17 mouse cellular contexts compared by ENCODE assay signal in genomic region chr7:66028766-66029512, GRCm38 (mm10). TPM values are rescaled to one million over a fixed set of nuclear protein-coding genes. Genes with fewer than 3 reads are reported as not detected.
A peak's percentile ranks its signal among the peaks of the same experiment; 100 is the strongest.
DNase-seq lines count a peak whose midpoint lies in the region; ATAC-seq lines count a peak whose summit lies in the region.
"Had no signal": no experiment of that assay in that cellular context is flagged by ENCODE, and none has a peak within 500 bp of the region (broad histone marks: within the 10 kb centered on the region; RNA-seq: fewer than 3 reads in every experiment).

No protein-coding gene starts in this region.

- intact Hi-C loops in gastrocnemius, postnatal 14 days (cut with DNase I; ENCODE audit: low total_unique reads) = no loop called here
- intact Hi-C loops in gastrocnemius, postnatal 36 days (cut with DNase I) = no loop called here

- H3K9me3 ChIP-seq in midbrain, embryonic 11.5 days (ENCODE audit: control insufficient read depth, low read length) = no peaks in the 10 kb centered on the region
- H3K9me3 ChIP-seq in midbrain, embryonic 13.5 days = no peaks in the 10 kb centered on the region
- no peaks in the 10 kb centered on the region for H3K9me3 ChIP-seq in embryonic facial prominence, embryonic 14.5 days (ENCODE audit: control insufficient read depth, low read length)
- H3K9me3 ChIP-seq: forebrain, embryonic 15.5 days; hindbrain, embryonic 10.5 days; liver, embryonic 15.5 days; midbrain, embryonic 12.5 days had no signal

- H3K4me1 ChIP-seq in midbrain, embryonic 11.5 days (ENCODE audit: control insufficient read depth, insufficient read depth, low read length) = no peaks in the 10 kb centered on the region
- H3K4me1 ChIP-seq in midbrain, embryonic 13.5 days (replicated peaks) = no peaks in the 10 kb centered on the region
- peaks cover 10% of the 10 kb centered on the region for H3K4me1 ChIP-seq in embryonic facial prominence, embryonic 14.5 days (ENCODE audit: control insufficient read depth, insufficient read depth, low read length)
- H3K4me1 ChIP-seq: forebrain, embryonic 15.5 days; liver, embryonic 15.5 days; midbrain, embryonic 12.5 days had no signal

- H3K9ac ChIP-seq in midbrain, embryonic 11.5 days (ENCODE audit: low read length) = no peak overlapping the region
- no peak overlapping the region for H3K9ac ChIP-seq in midbrain, embryonic 13.5 days (replicated peaks)
- no peak overlapping the region for H3K9ac ChIP-seq in embryonic facial prominence, embryonic 14.5 days (ENCODE audit: low read depth, low read length)
- H3K9ac ChIP-seq: forebrain, embryonic 15.5 days; liver, embryonic 15.5 days; midbrain, embryonic 12.5 days had no signal

- no peak overlapping the region for H3K4me3 ChIP-seq in midbrain, embryonic 11.5 days (ENCODE audit: low read depth, low read length)
- H3K4me3 ChIP-seq in midbrain, embryonic 13.5 days (replicated peaks) = no peak overlapping the region
- H3K4me3 ChIP-seq in embryonic facial prominence, embryonic 14.5 days (ENCODE audit: low read depth, low read length) = no peak overlapping the region
- H3K4me3 ChIP-seq: forebrain, embryonic 15.5 days; heart, adult 2 months; hindbrain, embryonic 10.5 days; liver, embryonic 15.5 days; midbrain, embryonic 12.5 days had no signal

- peak; percentile 34 for DNase-seq in gastrocnemius, postnatal 14 days
- DNase-seq in gastrocnemius, postnatal 36 days = no peak
- peak; percentile 75 for DNase-seq in midbrain, embryonic 11.5 days (ENCODE audit: low spot score, missing footprints)
- DNase-seq in embryonic facial prominence, embryonic 14.5 days (ENCODE audit: low spot score) = peak; percentile 57
- DNase-seq in lung, postnatal 4 days = peak; percentile 15 to 73
- no peak for DNase-seq in kidney, adult 8-10 months
- DNase-seq in T-cell, adult 2 months (ENCODE audit: low spot score) = no peak
- DNase-seq: adrenal gland, postnatal 25 days; heart, adult 2 months had no signal

- H3K27me3 ChIP-seq in midbrain, embryonic 11.5 days (ENCODE audit: control insufficient read depth, insufficient read depth, low read length) = no peaks in the 10 kb centered on the region
- H3K27me3 ChIP-seq in midbrain, embryonic 13.5 days = no peaks in the 10 kb centered on the region
- H3K27me3 ChIP-seq in embryonic facial prominence, embryonic 14.5 days (replicated peaks; ENCODE audit: control insufficient read depth, insufficient read depth, low read length) = no peaks in the 10 kb centered on the region
- H3K27me3 ChIP-seq: forebrain, embryonic 15.5 days; liver, embryonic 15.5 days; midbrain, embryonic 12.5 days had no signal

- H3K27ac ChIP-seq in midbrain, embryonic 11.5 days (ENCODE audit: low read depth, low read length) = no peak overlapping the region
- H3K27ac ChIP-seq in midbrain, embryonic 13.5 days = no peak overlapping the region
- no peak overlapping the region for H3K27ac ChIP-seq in embryonic facial prominence, embryonic 14.5 days (replicated peaks; ENCODE audit: low read depth, low read length)
- H3K27ac ChIP-seq: forebrain, embryonic 15.5 days; heart, adult 2 months; hindbrain, embryonic 10.5 days; liver, embryonic 15.5 days; midbrain, embryonic 12.5 days had no signal

- no peak overlapping the region for H3K4me2 ChIP-seq in midbrain, embryonic 11.5 days
- H3K4me2 ChIP-seq in midbrain, embryonic 13.5 days (replicated peaks) = no peak overlapping the region
- no peak overlapping the region for H3K4me2 ChIP-seq in embryonic facial prominence, embryonic 14.5 days (ENCODE audit: low read depth, low read length)
- H3K4me2 ChIP-seq: forebrain, embryonic 15.5 days; liver, embryonic 15.5 days; midbrain, embryonic 12.5 days had no signal

- H3K36me3 ChIP-seq in midbrain, embryonic 11.5 days (ENCODE audit: control insufficient read depth, insufficient read depth, low read length) = no peaks in the 10 kb centered on the region
- H3K36me3 ChIP-seq in midbrain, embryonic 13.5 days = no peaks in the 10 kb centered on the region
- H3K36me3 ChIP-seq in embryonic facial prominence, embryonic 14.5 days (ENCODE audit: control insufficient read depth, insufficient read depth, low read length) = no peaks in the 10 kb centered on the region
- H3K36me3 ChIP-seq: forebrain, embryonic 15.5 days; hindbrain, embryonic 10.5 days; liver, embryonic 15.5 days; midbrain, embryonic 12.5 days had no signal

- WGBS in midbrain, embryonic 11.5 days = 67% methylated on average over 6 of the region's 6 CpGs
- 70% methylated on average over 6 of the region's 6 CpGs for WGBS in midbrain, embryonic 13.5 days
- 29% methylated on average over 6 of the region's 6 CpGs for WGBS in embryonic facial prominence, embryonic 14.5 days

- no peak for ATAC-seq in midbrain, embryonic 11.5 days (ENCODE audit: low FRiP score)
- no peak for ATAC-seq in midbrain, embryonic 13.5 days
- peak; percentile 59 for ATAC-seq in embryonic facial prominence, embryonic 14.5 days (ENCODE audit: low read depth)
- ATAC-seq: CD4-positive, CD25-positive, alpha-beta regulatory T cell, adult 4 months; forebrain, embryonic 15.5 days had no signal

RNA-seq across cellular contexts. Expression of gene Gm45213, which starts 14.5 kb away (rescaled TPM):
- not detected for total RNA-seq in gastrocnemius, postnatal 14 days (2021)
- total RNA-seq in gastrocnemius, postnatal 36 days (2021) = not detected
- polyA plus RNA-seq in midbrain, embryonic 11.5 days (2014; fragmentation: Nextera tagmentation; extraction: Ambion mirVana) = not detected in 2 replicates
- polyA plus RNA-seq in midbrain, embryonic 13.5 days (2015; fragmentation: Nextera tagmentation; extraction: Ambion mirVana) = not detected in 2 replicates
- not detected in 2 replicates for polyA plus RNA-seq in embryonic facial prominence, embryonic 14.5 days (2014; fragmentation: Nextera tagmentation; extraction: Ambion mirVana)
- total RNA-seq: adrenal gland, postnatal 25 days; heart, adult 2 months; left cerebral cortex, postnatal 14 days had no signal
- polyA plus RNA-seq: CD4-positive, CD25-positive, alpha-beta regulatory T cell, adult 4 months; forebrain, embryonic 15.5 days; heart, adult 2 months; hindbrain, embryonic 10.5 days; kidney, embryonic 14.5 days; liver, embryonic 15.5 days; midbrain, embryonic 12.5 days had no signal

RNA-seq across cellular contexts. Expression of gene Snrpa1, which starts 29.9 kb away (rescaled TPM):
- total RNA-seq in gastrocnemius, postnatal 14 days (2021) = 10 to 100 TPM; 17.3 to 17.9 TPM
- 10 to 100 TPM; 16.8 to 19.0 TPM for total RNA-seq in gastrocnemius, postnatal 36 days (2021)
- polyA plus RNA-seq in midbrain, embryonic 11.5 days (2014; fragmentation: Nextera tagmentation; extraction: Ambion mirVana) = 230 and 247 TPM in 2 replicates
- 159 and 165 TPM in 2 replicates for polyA plus RNA-seq in midbrain, embryonic 13.5 days (2015; fragmentation: Nextera tagmentation; extraction: Ambion mirVana)
- 134 and 146 TPM in 2 replicates for polyA plus RNA-seq in embryonic facial prominence, embryonic 14.5 days (2014; fragmentation: Nextera tagmentation; extraction: Ambion mirVana)

RNA-seq across cellular contexts. Expression of gene Selenos, which starts 50.5 kb away (rescaled TPM):
- total RNA-seq in gastrocnemius, postnatal 14 days (2021) = 10 to 100 TPM; 23.9 to 24.3 TPM
- 10 to 100 TPM; 20.3 to 28.4 TPM for total RNA-seq in gastrocnemius, postnatal 36 days (2021)
- polyA plus RNA-seq in midbrain, embryonic 11.5 days (2014; fragmentation: Nextera tagmentation; extraction: Ambion mirVana) = 85.7 and 85.9 TPM in 2 replicates
- polyA plus RNA-seq in midbrain, embryonic 13.5 days (2015; fragmentation: Nextera tagmentation; extraction: Ambion mirVana) = 79.1 and 82.7 TPM in 2 replicates
- polyA plus RNA-seq in embryonic facial prominence, embryonic 14.5 days (2014; fragmentation: Nextera tagmentation; extraction: Ambion mirVana) = 137 and 140 TPM in 2 replicates

Comparison
In these comparisons a context has a peak if more than half of its experiments do, and no peak if none do; other contexts are left out.
1. DNase-seq: peak in gastrocnemius, postnatal 14 days (single experiment), midbrain, embryonic 11.5 days (single experiment), embryonic facial prominence, embryonic 14.5 days (single experiment) and lung, postnatal 4 days (2 of 2); none in gastrocnemius, postnatal 36 days (0 of 2), kidney, adult 8-10 months (0 of 2) and T-cell, adult 2 months (single experiment).